Mouse (Mus musculus) cortical plate, adult 2 months (tissue): ENCODE data around the gene Dnajc9.

ENCODE experiments used
- CTCF ChIP-seq: fragments of 200-500 bp; IDR thresholded peaks from 2 replicates; pipeline ENCODE4 v1.5.1; 2011; ENCODE audit warnings: mild to moderate bottlenecking, control low read depth, low read length; ENCODE audit not compliant: insufficient read depth; ENCODE audit errors: extremely low read depth
- POLR2A ChIP-seq: fragments of 200-500 bp; IDR thresholded peaks from 2 replicates; pipeline ENCODE4 v1.6.1; 2011; ENCODE audit warnings: mild to moderate bottlenecking, low read length, control low read depth; ENCODE audit not compliant: insufficient read depth; ENCODE audit errors: extremely low read depth

DNA sequence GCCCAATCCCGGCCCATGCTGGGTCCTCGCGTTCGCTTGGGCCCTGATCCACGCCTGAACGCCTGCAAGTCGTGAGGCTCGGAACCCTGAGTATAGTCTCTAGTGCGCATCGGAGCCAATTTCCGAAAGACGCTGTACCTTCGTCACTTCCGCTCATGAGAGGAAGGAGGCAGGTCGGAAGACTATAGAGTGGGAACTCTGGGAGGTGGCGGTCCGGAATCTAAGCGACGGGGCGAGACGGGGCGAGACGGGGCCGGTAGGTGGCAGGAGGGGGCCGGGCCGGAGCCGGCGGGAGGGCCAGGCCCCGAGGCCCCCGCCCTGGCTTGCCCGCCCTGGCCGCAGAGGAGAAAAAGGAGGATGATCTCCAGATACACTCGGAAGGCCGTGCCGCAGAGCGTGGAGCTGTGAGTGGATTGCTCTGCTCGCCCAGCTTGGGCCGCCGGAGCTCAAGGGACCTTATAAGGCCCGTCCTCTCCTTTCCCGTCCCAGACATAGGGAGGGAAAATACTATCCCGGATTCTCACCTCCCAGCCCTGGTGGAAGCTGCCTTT lies 40.6 kb downstream of the Dnajc9 start, which contains the start of the genes Ecd and Fam149b:
- TF ChIP-seq CTCF = no peak
- peak; percentile 89 for TF ChIP-seq POLR2A
